Mouse (Mus musculus) liver, embryonic 14.5 days (tissue): Measurements from ENCODE around the gene Klk1b26.

Experiments used
- CTCF ChIP-seq: IDR thresholded peaks from 2 replicates; pipeline ENCODE4 v1.5.1; 2016; ENCODE audit warnings: antibody characterized with exemption, low read depth, control low read depth
- EP300 ChIP-seq: IDR thresholded peaks from 2 replicates; pipeline ENCODE4 v1.6.1; 2016; ENCODE audit warnings: antibody characterized with exemption, low read depth

- no peak for TF ChIP-seq EP300
- TF ChIP-seq CTCF, result no peak
Measured at GRCm38 (mm10) chr7:43967058-43967457, 44.9 kb upstream of the Klk1b26 start.
